Comparison of ENCODE assay signal across 8 mouse cellular contexts in genomic region chr17:12768415-12769379, GRCm38 (mm10). TPM values are rescaled to one million over a fixed set of nuclear protein-coding genes. Genes with fewer than 3 reads are reported as not detected.
DNase-seq lines count a peak whose midpoint lies in the region; ATAC-seq lines count a peak whose summit lies in the region.

No protein-coding gene starts in this region.

- H3K36me3 ChIP-seq in lung, embryonic 15.5 days = peaks cover 35% of the 10 kb centered on the region
- no peaks in the 10 kb centered on the region for H3K36me3 ChIP-seq in embryonic facial prominence, embryonic 11.5 days (replicated peaks; ENCODE audit: control insufficient read depth, insufficient read depth, low read depth, low read length)
- 0 out of 2 replicates have a peak, but pooled peaks cover 3% of the 10 kb centered on the region for H3K36me3 ChIP-seq in midbrain, embryonic 15.5 days (replicated peaks)

- H3K4me3 ChIP-seq in lung, embryonic 15.5 days = peak overlapping the region; percentile 64
- H3K4me3 ChIP-seq in embryonic facial prominence, embryonic 11.5 days (ENCODE audit: low read depth, low read length) = peak overlapping the region; percentile 76
- peak overlapping the region; percentile 95 for H3K4me3 ChIP-seq in midbrain, embryonic 15.5 days

- WGBS in lung, embryonic 15.5 days = 34% methylated on average over 41 of the region's 41 CpGs
- 14% methylated on average over 39 of the region's 41 CpGs for WGBS in embryonic facial prominence, embryonic 11.5 days
- WGBS in midbrain, embryonic 15.5 days = 12% methylated on average over 30 of the region's 41 CpGs

- peak overlapping the region; percentile 57 for H3K4me2 ChIP-seq in lung, embryonic 15.5 days
- H3K4me2 ChIP-seq in embryonic facial prominence, embryonic 11.5 days (ENCODE audit: low read depth, low read length) = peak overlapping the region; percentile 78
- peak overlapping the region; percentile 81 for H3K4me2 ChIP-seq in midbrain, embryonic 15.5 days

- peak overlapping the region; percentile 75 for H3K27ac ChIP-seq in lung, embryonic 15.5 days
- H3K27ac ChIP-seq in embryonic facial prominence, embryonic 11.5 days (replicated peaks; ENCODE audit: low read depth, low read length) = peak overlapping the region; percentile 53
- peak overlapping the region; percentile 85 for H3K27ac ChIP-seq in midbrain, embryonic 15.5 days

- H3K9me3 ChIP-seq in lung, embryonic 15.5 days = no peaks in the 10 kb centered on the region
- no peaks in the 10 kb centered on the region for H3K9me3 ChIP-seq in embryonic facial prominence, embryonic 11.5 days (replicated peaks; ENCODE audit: control insufficient read depth, low read length)
- H3K9me3 ChIP-seq in midbrain, embryonic 15.5 days = no peaks in the 10 kb centered on the region

- peak; percentile 23 for ATAC-seq in lung, embryonic 15.5 days (ENCODE audit: borderline replicate concordance, extremely low read depth, low FRiP score, low TSS enrichment)
- ATAC-seq in embryonic facial prominence, embryonic 11.5 days (replicated peaks; ENCODE audit: insufficient number of reproducible peaks, low FRiP score, low TSS enrichment, low read depth) = peak; percentile 24
- peak; percentile 64; the same call in 1 of the 2 replicates for ATAC-seq in midbrain, embryonic 15.5 days (replicated peaks)

- no peaks in the 10 kb centered on the region for H3K27me3 ChIP-seq in lung, embryonic 15.5 days
- H3K27me3 ChIP-seq in embryonic facial prominence, embryonic 11.5 days (ENCODE audit: control insufficient read depth, insufficient read depth, low read length) = no peaks in the 10 kb centered on the region
- no peaks in the 10 kb centered on the region for H3K27me3 ChIP-seq in midbrain, embryonic 15.5 days (replicated peaks)

- peaks cover 23% of the 10 kb centered on the region for H3K4me1 ChIP-seq in lung, embryonic 15.5 days
- H3K4me1 ChIP-seq in embryonic facial prominence, embryonic 11.5 days (ENCODE audit: control insufficient read depth, insufficient read depth, low read length) = no peaks in the 10 kb centered on the region
- H3K4me1 ChIP-seq in midbrain, embryonic 15.5 days = peaks cover 33% of the 10 kb centered on the region

- no peak for DNase-seq in lung, postnatal 4 days
- DNase-seq in embryonic facial prominence, embryonic 11.5 days (ENCODE audit: low spot score) = no peak
- DNase-seq in induced T-regulatory cell, adult 2 months (ENCODE audit: low read depth) = peak; percentile 55
- DNase-seq in layer of hippocampus, postnatal 25 days (ENCODE audit: extremely low spot score in 1 of 2, low spot score in 1 of 2) = no peak
- no peak for DNase-seq in natural killer cell, adult 2 months (ENCODE audit: low spot score in 2 of 2)
- DNase-seq in ovary, postnatal 36 days (ENCODE audit: low spot score) = no peak

- peak overlapping the region; percentile 75 for H3K9ac ChIP-seq in lung, embryonic 15.5 days
- H3K9ac ChIP-seq in embryonic facial prominence, embryonic 11.5 days (replicated peaks; ENCODE audit: low read length) = peak overlapping the region; percentile 85
- peak overlapping the region; percentile 91 for H3K9ac ChIP-seq in midbrain, embryonic 15.5 days

RNA-seq across cellular contexts. Expression of gene Igf2r, which starts 0.8 kb away (rescaled TPM):
- 58.4 and 62.5 TPM in 2 replicates for polyA plus RNA-seq in lung, embryonic 15.5 days (2015; fragmentation: Nextera tagmentation; extraction: Ambion mirVana)
- 19.4 and 19.6 TPM in 2 replicates for polyA plus RNA-seq in embryonic facial prominence, embryonic 11.5 days (2014; fragmentation: Nextera tagmentation; extraction: Ambion mirVana)
- 10.8 and 11.2 TPM in 2 replicates for polyA plus RNA-seq in midbrain, embryonic 15.5 days (2015; fragmentation: Nextera tagmentation; extraction: Ambion mirVana)
- 10 to 100 TPM; 28.1 to 29.8 TPM for total RNA-seq in layer of hippocampus, postnatal 25 days (2021)
